Mouse (Mus musculus) ES-Bruce4 (cell line): ENCODE results near the gene Wnt6.

ENCODE experiments used
- CTCF ChIP-seq: IDR thresholded peaks from one replicate; pipeline ENCODE4 v1.8.1; 2011; ENCODE audit warnings: low read depth, low read length
- EP300 ChIP-seq: IDR thresholded peaks from 2 replicates; pipeline ENCODE4 v1.6.1; 2011; ENCODE audit warnings: low read depth, low read length; ENCODE audit not compliant: insufficient read depth
- POLR2A ChIP-seq: IDR thresholded peaks from one replicate; pipeline ENCODE4 v1.8.1; 2011; ENCODE audit warnings: low read length; ENCODE audit not compliant: insufficient read depth

DNA sequence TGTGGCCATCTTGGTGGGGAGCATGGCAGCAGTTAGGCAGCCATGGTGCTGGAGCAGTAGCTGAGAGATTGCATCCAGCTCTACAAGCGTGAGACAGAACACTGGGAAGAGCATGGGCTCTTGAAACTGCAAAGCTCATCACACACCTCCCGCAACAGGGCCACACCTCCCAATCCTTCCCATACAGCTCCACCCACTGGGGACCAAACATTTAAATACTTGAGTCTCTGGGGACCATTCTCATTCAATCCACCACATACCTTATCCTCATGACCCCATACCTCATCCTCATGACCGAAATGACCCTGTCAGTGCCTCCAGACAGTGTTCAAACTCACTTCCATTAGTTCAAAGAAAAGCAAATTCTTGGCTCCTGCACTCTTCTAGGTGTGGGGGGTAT, 61.6 kb downstream of the Wnt6 start:
- TF ChIP-seq CTCF (no peak), POLR2A (no peak), EP300 (no peak)
